Mouse (Mus musculus): ENCODE measurements around the gene Abcc9. TPM values are rescaled to one million over a fixed set of nuclear protein-coding genes. Genes with fewer than 3 reads are reported as not detected.

Abcc9 gene
- total and polyA plus RNA-seq, 2 experiments from 2014 or later: 21.0 to 108 TPM

- no peaks in the 10 kb centered on the region for H3K27me3 ChIP-seq (ENCODE audit: control insufficient read depth, insufficient read depth, low read length)
- H3K4me1 ChIP-seq (ENCODE audit: control insufficient read depth, insufficient read depth): 0 out of 2 replicates have a peak, but pooled peaks cover 10% of the 10 kb centered on the region
- no peak for TF ChIP-seq EP300 (IDR thresholded peaks at IDR 0.05; ENCODE audit: low read depth)
- no peak for TF ChIP-seq CTCF (IDR thresholded peaks at IDR 0.05; ENCODE audit: low read depth)
- no peak overlapping the region for H3K9ac ChIP-seq (replicated peaks; ENCODE audit: low read depth, low read length)
- 48% methylated on average over 4 of the region's 4 CpGs for WGBS
- DNase-seq (ENCODE audit: low spot score) (no peak), ATAC-seq (ENCODE audit: insufficient read depth, low read depth) (no peak)
- no peak overlapping the region for H3K4me3 ChIP-seq (ENCODE audit: low read depth, low read length)
- H3K36me3 ChIP-seq (replicated peaks; ENCODE audit: control insufficient read depth, insufficient read depth, low read length): no peaks in the 10 kb centered on the region
- no peak overlapping the region for H3K4me2 ChIP-seq (ENCODE audit: low read depth, low read length)
- no peak overlapping the region for H3K27ac ChIP-seq (ENCODE audit: low read depth)
- H3K9me3 ChIP-seq (replicated peaks; ENCODE audit: control insufficient read depth, low read length): no peaks in the 10 kb centered on the region
Measured at GRCm38 (mm10) chr6:142543648-142544047, 158.5 kb downstream of the Abcc9 start.

GRCm38 (mm10) chr6:142542800-142543175 is 159.3 kb downstream of the Abcc9 start:
- H3K27ac ChIP-seq (ENCODE audit: low read depth): no peak overlapping the region
- H3K4me3 ChIP-seq (ENCODE audit: low read depth, low read length): no peak overlapping the region
- H3K27me3 ChIP-seq (ENCODE audit: control insufficient read depth, insufficient read depth, low read length): no peaks in the 10 kb centered on the region
- ATAC-seq (ENCODE audit: insufficient read depth, low read depth) (no peak), DNase-seq (ENCODE audit: low spot score) (no peak)
- WGBS: 71% methylated on average over 6 of the region's 6 CpGs
- no peak for TF ChIP-seq EP300 (IDR thresholded peaks at IDR 0.05; ENCODE audit: low read depth)
- H3K4me1 ChIP-seq (ENCODE audit: control insufficient read depth, insufficient read depth): 0 out of 2 replicates have a peak, but pooled peaks cover 10% of the 10 kb centered on the region
- H3K9me3 ChIP-seq (replicated peaks; ENCODE audit: control insufficient read depth, low read length): no peaks in the 10 kb centered on the region
- H3K36me3 ChIP-seq (replicated peaks; ENCODE audit: control insufficient read depth, insufficient read depth, low read length): no peaks in the 10 kb centered on the region
- H3K4me2 ChIP-seq (ENCODE audit: low read depth, low read length): no peak overlapping the region
- H3K9ac ChIP-seq (replicated peaks; ENCODE audit: low read depth, low read length): no peak overlapping the region

GRCm38 (mm10) chr6:142542082-142542799 is 159.9 kb downstream of the Abcc9 start:
- 74% methylated on average over 8 of the region's 8 CpGs for whole genome bisulfite sequencing
- no peak for DNase-seq (ENCODE audit: low spot score)

GRCm38 (mm10) chr6:142540561-142541160 is 161.5 kb downstream of the Abcc9 start:
- Histone ChIP-seq H3K4me3 (ENCODE audit: low read depth, low read length) (no peak overlapping the region), H3K27ac (ENCODE audit: low read depth) (peak overlapping the region; percentile 32; the same call in 1 of the 2 replicates), H3K36me3 (replicated peaks; ENCODE audit: control insufficient read depth, insufficient read depth, low read length) (no peaks in the 10 kb centered on the region), H3K9ac (replicated peaks; ENCODE audit: low read depth, low read length) (no peak overlapping the region), H3K4me2 (ENCODE audit: low read depth, low read length) (no peak overlapping the region), H3K9me3 (replicated peaks; ENCODE audit: control insufficient read depth, low read length) (no peaks in the 10 kb centered on the region), H3K4me1 (ENCODE audit: control insufficient read depth, insufficient read depth) (0 out of 2 replicates have a peak, but pooled peaks cover 10% of the 10 kb centered on the region), H3K27me3 (ENCODE audit: control insufficient read depth, insufficient read depth, low read length) (no peaks in the 10 kb centered on the region)
- DNase-seq (ENCODE audit: low spot score) (no peak), ATAC-seq (ENCODE audit: insufficient read depth, low read depth) (no peak)
- WGBS: 68% methylated on average over 10 of the region's 10 CpGs
- TF ChIP-seq CTCF (IDR thresholded peaks at IDR 0.05; ENCODE audit: low read depth): no peak
- no peak for TF ChIP-seq EP300 (IDR thresholded peaks at IDR 0.05; ENCODE audit: low read depth)

More at GRCm38 (mm10) chr6:142542082-142542799, 159.9 kb downstream of the Abcc9 start:
- no peak for ATAC-seq (ENCODE audit: insufficient read depth, low read depth)
- H3K27ac ChIP-seq (ENCODE audit: low read depth): no peak overlapping the region
- no peaks in the 10 kb centered on the region for H3K36me3 ChIP-seq (replicated peaks; ENCODE audit: control insufficient read depth, insufficient read depth, low read length)
- 0 out of 2 replicates have a peak, but pooled peaks cover 10% of the 10 kb centered on the region for H3K4me1 ChIP-seq (ENCODE audit: control insufficient read depth, insufficient read depth)
- H3K27me3 ChIP-seq (ENCODE audit: control insufficient read depth, insufficient read depth, low read length): no peaks in the 10 kb centered on the region
- H3K9me3 ChIP-seq (replicated peaks; ENCODE audit: control insufficient read depth, low read length): no peaks in the 10 kb centered on the region
- no peak overlapping the region for H3K4me3 ChIP-seq (ENCODE audit: low read depth, low read length)
- TF ChIP-seq CTCF (IDR thresholded peaks at IDR 0.05; ENCODE audit: low read depth) (no peak), EP300 (IDR thresholded peaks at IDR 0.05; ENCODE audit: low read depth) (no peak)
- no peak overlapping the region for H3K4me2 ChIP-seq (ENCODE audit: low read depth, low read length)
- H3K9ac ChIP-seq (replicated peaks; ENCODE audit: low read depth, low read length): no peak overlapping the region

- H3K4me2 ChIP-seq (ENCODE audit: low read depth, low read length): no peak overlapping the region
- no peak overlapping the region for H3K4me3 ChIP-seq (ENCODE audit: low read depth, low read length)
- H3K9me3 ChIP-seq (replicated peaks; ENCODE audit: control insufficient read depth, low read length): no peaks in the 10 kb centered on the region
- no peaks in the 10 kb centered on the region for H3K36me3 ChIP-seq (replicated peaks; ENCODE audit: control insufficient read depth, insufficient read depth, low read length)
- H3K9ac ChIP-seq (replicated peaks; ENCODE audit: low read depth, low read length): no peak overlapping the region
- ATAC-seq (ENCODE audit: insufficient read depth, low read depth): no peak
- H3K27me3 ChIP-seq (ENCODE audit: control insufficient read depth, insufficient read depth, low read length): no peaks in the 10 kb centered on the region
- DNase-seq (ENCODE audit: low spot score): no peak
- WGBS: 65% methylated on average over 5 of the region's 5 CpGs
- H3K27ac ChIP-seq (ENCODE audit: low read depth): peak overlapping the region; percentile 32; the same call in 1 of the 2 replicates
- H3K4me1 ChIP-seq (ENCODE audit: control insufficient read depth, insufficient read depth): 0 out of 2 replicates have a peak, but pooled peaks cover 10% of the 10 kb centered on the region
- TF ChIP-seq EP300 (IDR thresholded peaks at IDR 0.05; ENCODE audit: low read depth) (no peak), CTCF (IDR thresholded peaks at IDR 0.05; ENCODE audit: low read depth) (no peak)
Measured at GRCm38 (mm10) chr6:142540131-142540530, 162.0 kb downstream of the Abcc9 start.
